ENCODE assay signal across 8 mouse cellular contexts in the genomic region with DNA sequence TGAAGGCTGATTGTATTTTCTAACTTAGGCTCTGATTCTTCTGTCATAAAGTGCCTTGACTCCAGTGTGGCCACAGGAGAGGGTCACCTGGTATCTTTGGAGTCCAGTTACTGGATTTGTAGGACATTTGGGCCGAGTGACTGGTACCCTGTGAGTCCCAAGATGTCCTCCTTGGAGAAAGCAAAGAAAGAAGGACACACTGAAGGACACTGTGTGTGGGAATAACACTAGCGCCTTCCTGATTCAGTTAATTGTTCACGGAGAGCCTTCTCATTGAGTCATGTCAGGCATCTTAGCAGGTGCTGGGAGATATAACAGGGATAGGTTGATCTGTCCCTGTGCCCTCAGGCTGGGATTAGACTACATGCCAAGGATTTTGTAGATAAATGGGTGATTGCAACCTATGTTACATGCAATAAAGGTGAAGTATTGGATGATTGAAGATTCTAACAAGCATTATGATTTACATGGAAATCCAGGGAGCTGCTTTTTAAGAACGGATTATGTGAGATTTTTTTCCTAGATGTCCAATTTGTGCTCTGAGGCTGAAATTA. TPM values are rescaled to one million over a fixed set of nuclear protein-coding genes. Genes with fewer than 3 reads are reported as not detected.
A peak's percentile ranks its signal among the peaks of the same experiment; 100 is the strongest.
DNase-seq lines count a peak whose midpoint lies in the region; ATAC-seq and TF ChIP-seq lines count a peak whose summit lies in the region.

No protein-coding gene starts in this region.

- H3K79me3 ChIP-seq in C2C12 (ENCODE audit: low read depth), result peaks cover 56% of the 10 kb centered on the region

- WGBS in forebrain, embryonic 13.5 days, result 23% methylated on average over 4 of the region's 4 CpGs
- WGBS in liver, embryonic 14.5 days (ENCODE audit: insufficient replicate concordance), result 63% methylated on average over 4 of the region's 4 CpGs

- no peak for TF ChIP-seq EP300 in liver, embryonic 14.5 days (IDR thresholded peaks at IDR 0.05; ENCODE audit: low read depth)

- H3K4me3 ChIP-seq in erythroblast, embryonic 14.5 days (replicated peaks), result peak overlapping the region; percentile 92
- peak overlapping the region; percentile 93 for H3K4me3 ChIP-seq in C2C12 (ENCODE audit: insufficient read depth, poor library complexity, severe bottlenecking)
- H3K4me3 ChIP-seq in forebrain, embryonic 13.5 days, result peak overlapping the region; percentile 95
- H3K4me3 ChIP-seq in liver, embryonic 14.5 days (ENCODE audit: insufficient read depth in 1 of 2, low read depth in 2 of 2, low read length in 2 of 2), result peak overlapping the region; percentile 81 to 87

- H3K27ac ChIP-seq in forebrain, embryonic 13.5 days, result no peak overlapping the region
- no peak overlapping the region for H3K27ac ChIP-seq in liver, embryonic 14.5 days

- H3K9me3 ChIP-seq in erythroblast, embryonic 14.5 days (ENCODE audit: control insufficient read depth, low read length), result no peaks in the 10 kb centered on the region
- H3K9me3 ChIP-seq in forebrain, embryonic 13.5 days (replicated peaks), result no peaks in the 10 kb centered on the region
- H3K9me3 ChIP-seq in liver, embryonic 14.5 days (ENCODE audit: control insufficient read depth, low read length), result no peaks in the 10 kb centered on the region

- DNase-seq in liver, embryonic 14.5 days (ENCODE audit: low read depth in 3 of 3, low spot score in 3 of 3), result no peak
- no peak for DNase-seq in frontal cortex, postnatal 10 days (ENCODE audit: low spot score in 2 of 2)
- DNase-seq in frontal cortex, postnatal 14 days (ENCODE audit: low spot score in 2 of 2), result no peak
- DNase-seq in cerebellum, postnatal 4 days (ENCODE audit: low spot score in 2 of 2), result no peak

- peaks cover 38% of the 10 kb centered on the region for H3K4me1 ChIP-seq in erythroblast, embryonic 14.5 days (ENCODE audit: control insufficient read depth)
- H3K4me1 ChIP-seq in forebrain, embryonic 13.5 days, result peaks cover 35% of the 10 kb centered on the region
- H3K4me1 ChIP-seq in liver, embryonic 14.5 days (replicated peaks; ENCODE audit: control insufficient read depth in 2 of 2, insufficient read depth in 2 of 2, low read length in 1 of 2), result peaks cover 8 to 13% of the 10 kb centered on the region in 2 experiments; a peak in 3 of 4 replicates

- H3K9ac ChIP-seq in forebrain, embryonic 13.5 days, result peak overlapping the region; percentile 96
- H3K9ac ChIP-seq in liver, embryonic 14.5 days (replicated peaks), result peak overlapping the region; percentile 74

- peak overlapping the region; percentile 71 for H3K4me2 ChIP-seq in forebrain, embryonic 13.5 days
- peak overlapping the region; percentile 72 for H3K4me2 ChIP-seq in liver, embryonic 14.5 days (ENCODE audit: low read depth)

- H3K79me2 ChIP-seq in C2C12 (ENCODE audit: control insufficient read depth, insufficient read depth), result peaks cover 66% of the 10 kb centered on the region

- ATAC-seq in erythroblast, adult 5-6 weeks (replicated peaks; ENCODE audit: low FRiP score, poor library complexity, severe bottlenecking), result no peak
- no peak for ATAC-seq in forebrain, embryonic 13.5 days
- no peak for ATAC-seq in liver, embryonic 14.5 days (ENCODE audit: insufficient read depth)

- TF ChIP-seq CTCF in C2C12 (IDR thresholded peaks at IDR 0.05; ENCODE audit: control insufficient read depth, insufficient read depth, insufficient read length), result no peak
- TF ChIP-seq CTCF in liver, embryonic 14.5 days (IDR thresholded peaks at IDR 0.05; ENCODE audit: low read depth), result no peak

- H3ac ChIP-seq in C2C12 (ENCODE audit: control insufficient read depth, insufficient read length, low read depth), result peak overlapping the region; percentile 3

- no peaks in the 10 kb centered on the region for H3K27me3 ChIP-seq in erythroblast, embryonic 14.5 days (ENCODE audit: control insufficient read depth)
- H3K27me3 ChIP-seq in C2C12 (ENCODE audit: control insufficient read depth, insufficient read depth, insufficient read length), result no peaks in the 10 kb centered on the region
- H3K27me3 ChIP-seq in forebrain, embryonic 13.5 days, result no peaks in the 10 kb centered on the region
- H3K27me3 ChIP-seq in liver, embryonic 14.5 days (ENCODE audit: control insufficient read depth, insufficient read depth, low read length), result no peaks in the 10 kb centered on the region

- peaks cover 5% of the 10 kb centered on the region for H3K36me3 ChIP-seq in erythroblast, embryonic 14.5 days (ENCODE audit: control insufficient read depth)
- peaks cover 9% of the 10 kb centered on the region for H3K36me3 ChIP-seq in C2C12 (ENCODE audit: control insufficient read depth, insufficient read depth)
- peaks cover 5% of the 10 kb centered on the region for H3K36me3 ChIP-seq in forebrain, embryonic 13.5 days (ENCODE audit: poor library complexity, severe bottlenecking)
- H3K36me3 ChIP-seq in liver, embryonic 14.5 days (replicated peaks; ENCODE audit: control insufficient read depth, insufficient read depth, low read depth), result no peaks in the 10 kb centered on the region; the same call in 1 of the 2 replicates

TF ChIP-seq in C2C12, 6 proteins besides CTCF, POLR2A, EP300 and RAD21:
- TF ChIP-seq USF1 (IDR thresholded peaks at IDR 0.05; ENCODE audit: low read depth) (no peak), MAX (IDR thresholded peaks at IDR 0.05) (no peak), MYOD1 (IDR thresholded peaks at IDR 0.05; ENCODE audit: control insufficient read depth, insufficient read length, low read depth) (no peak), CEBPB (IDR thresholded peaks at IDR 0.05; ENCODE audit: low read depth) (no peak)

RNA-seq across cellular contexts. Expression of a gene that starts 1.5 kb away (rescaled TPM):
- 0.01 and 0.02 TPM in 2 replicates for polyA plus RNA-seq in erythroblast, embryonic 14.5 days (2012)
- 0.77 and 1.5 TPM in 2 replicates for total RNA-seq in erythroblast, adult 5-6 weeks (2015; ENCODE audit: low replicate concordance)
- 1.1 and 1.5 TPM in 2 replicates for total RNA-seq in erythroblast, adult 5-6 weeks (2017; ENCODE audit: low replicate concordance)
- polyA plus RNA-seq in C2C12 (2012; fragmentation: generic; extraction: Trizol), result 2.4 TPM
- 2.8 and 3.2 TPM in 2 replicates for polyA plus RNA-seq in forebrain, embryonic 13.5 days (2015; fragmentation: Nextera tagmentation; extraction: Ambion mirVana)
- 0.79 and 1.4 TPM in 2 replicates for polyA plus RNA-seq in liver, embryonic 14.5 days (2012; rRNA removed)
- 0.83 and 0.93 TPM in 2 replicates for polyA plus RNA-seq in liver, embryonic 14.5 days (2014; fragmentation: Nextera tagmentation; extraction: Ambion mirVana)

RNA-seq across cellular contexts. Expression of a gene that starts 1.7 kb away (rescaled TPM):
- 0.11 and 0.16 TPM in 2 replicates for polyA plus RNA-seq in erythroblast, embryonic 14.5 days (2012)
- 4.0 and 11.0 TPM in 2 replicates for total RNA-seq in erythroblast, adult 5-6 weeks (2015; ENCODE audit: low replicate concordance)
- 2.9 and 14.2 TPM in 2 replicates for total RNA-seq in erythroblast, adult 5-6 weeks (2017; ENCODE audit: low replicate concordance)
- 19.8 TPM for polyA plus RNA-seq in C2C12 (2012; fragmentation: generic; extraction: Trizol)
- polyA plus RNA-seq in forebrain, embryonic 13.5 days (2015; fragmentation: Nextera tagmentation; extraction: Ambion mirVana), result 63.4 and 76.1 TPM in 2 replicates
- 6.7 and 9.3 TPM in 2 replicates for polyA plus RNA-seq in liver, embryonic 14.5 days (2012; rRNA removed)
- polyA plus RNA-seq in liver, embryonic 14.5 days (2014; fragmentation: Nextera tagmentation; extraction: Ambion mirVana), result 19.7 and 20.1 TPM in 2 replicates
